Mouse (Mus musculus): ENCODE results near the gene Zbtb14. TPM values are rescaled to one million over a fixed set of nuclear protein-coding genes. Genes with fewer than 3 reads are reported as not detected.

Gene Zbtb14
- 24.9 and 26.5 TPM in 2 replicates for polyA plus RNA-seq (2015; fragmentation: Nextera tagmentation; extraction: Ambion mirVana)

DNA sequence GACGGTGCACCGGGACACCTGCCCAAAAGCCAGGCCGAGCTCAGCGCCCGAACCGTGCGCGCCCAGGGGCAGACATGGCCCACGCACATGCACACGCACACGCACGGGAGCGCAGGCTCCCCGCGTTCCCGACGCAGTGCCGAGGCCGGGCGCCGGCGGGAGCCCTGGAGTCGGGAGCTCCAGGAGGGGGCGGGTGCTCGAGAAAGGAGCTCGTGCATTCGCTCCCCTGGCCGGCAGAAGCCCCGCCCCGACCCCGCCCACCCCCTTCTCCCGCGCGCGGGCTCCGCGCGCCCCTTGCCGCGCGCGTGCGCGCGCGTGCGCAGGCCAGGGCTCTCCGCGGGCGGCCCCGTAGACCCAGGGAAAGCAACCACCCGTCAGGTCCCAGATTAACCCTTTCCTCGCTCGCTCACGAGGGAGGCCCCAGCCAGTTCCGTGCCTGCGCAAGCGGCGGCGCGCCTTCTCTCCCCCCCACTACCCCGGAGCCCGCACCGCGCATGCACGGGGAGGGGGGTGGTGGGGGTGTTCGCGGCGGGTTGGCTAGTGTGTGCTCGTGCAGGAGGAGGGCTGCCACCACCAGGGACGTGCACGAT is at the start of gene Zbtb14:
Zbtb14 (plus strand) TSS at position 540 of the 590 bp plus-strand sequence.
- Histone ChIP-seq H3K4me3 (replicated peaks) (peak within 1 kb of the TSS; percentile 81), H3K36me3 (peaks cover 7% of the 10 kb centered on the region), H3K4me2 (peak within 1 kb of the TSS; percentile 92), H3K9me3 (replicated peaks) (no peaks in the 10 kb centered on the region), H3K9ac (replicated peaks) (peak within 1 kb of the TSS; percentile 86), H3K27ac (replicated peaks) (peak within 1 kb of the TSS; percentile 100), H3K4me1 (peaks cover 20% of the 10 kb centered on the region), H3K27me3 (replicated peaks) (no peaks in the 10 kb centered on the region)
- ATAC-seq (ENCODE audit: low FRiP score): peak; percentile 89
- WGBS: under 1% methylated on average over 38 of the region's 72 CpGs

- H3K4me2 ChIP-seq: no peak overlapping the region
- H3K9me3 ChIP-seq (replicated peaks): no peaks in the 10 kb centered on the region
- no peaks in the 10 kb centered on the region for H3K27me3 ChIP-seq (replicated peaks)
- H3K4me3 ChIP-seq (replicated peaks): no peak overlapping the region
- H3K36me3 ChIP-seq: no peaks in the 10 kb centered on the region
- no peaks in the 10 kb centered on the region for H3K4me1 ChIP-seq
- 81% methylated on average over 7 of the region's 7 CpGs for WGBS
- no peak overlapping the region for H3K27ac ChIP-seq (replicated peaks)
- no peak for ATAC-seq (ENCODE audit: low FRiP score)
- no peak overlapping the region for H3K9ac ChIP-seq (replicated peaks)
Measured at GRCm38 (mm10) chr17:69346056-69346455, 36.8 kb upstream of the Zbtb14 start.

GRCm38 (mm10) chr17:69349014-69349531 is 33.8 kb upstream of the Zbtb14 start:
- H3K27ac ChIP-seq (replicated peaks): no peak overlapping the region
- H3K4me3 ChIP-seq (replicated peaks): no peak overlapping the region
- H3K27me3 ChIP-seq (replicated peaks): no peaks in the 10 kb centered on the region
- WGBS: 26% methylated on average over 8 of the region's 8 CpGs
- H3K9ac ChIP-seq (replicated peaks): no peak overlapping the region
- ATAC-seq (ENCODE audit: low FRiP score): 0 out of 2 replicates have a peak, but pooled peaks have one; percentile 35
- peak overlapping the region; percentile 32 for H3K4me2 ChIP-seq
- no peaks in the 10 kb centered on the region for H3K36me3 ChIP-seq
- H3K4me1 ChIP-seq: no peaks in the 10 kb centered on the region
- no peaks in the 10 kb centered on the region for H3K9me3 ChIP-seq (replicated peaks)

DNA sequence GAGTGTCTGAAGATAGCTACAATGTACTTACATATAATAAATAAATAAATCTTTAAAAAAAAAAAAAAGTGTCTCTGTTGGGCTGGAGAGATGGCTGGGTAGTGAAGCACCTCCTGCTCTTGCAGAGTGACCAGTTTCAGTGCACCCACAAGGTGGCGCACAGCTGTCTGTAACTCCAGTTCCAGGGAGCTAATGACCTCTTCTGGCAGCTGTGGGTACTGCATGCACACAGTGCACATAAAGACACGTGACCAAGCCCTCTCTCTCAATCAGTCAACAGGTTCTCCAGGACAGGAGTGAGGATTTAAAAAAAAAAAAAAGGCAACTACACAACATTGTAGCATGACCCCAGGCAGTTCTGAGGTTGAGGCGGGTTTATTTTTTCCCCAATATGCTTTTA is 17.8 kb upstream of the Zbtb14 start:
- WGBS: 88% methylated on average over 3 of the region's 3 CpGs
- Histone ChIP-seq H3K4me1 (no peaks in the 10 kb centered on the region), H3K36me3 (no peaks in the 10 kb centered on the region), H3K9ac (replicated peaks) (no peak overlapping the region), H3K27me3 (replicated peaks) (no peaks in the 10 kb centered on the region), H3K27ac (replicated peaks) (no peak overlapping the region), H3K4me3 (replicated peaks) (no peak overlapping the region), H3K9me3 (replicated peaks) (no peaks in the 10 kb centered on the region), H3K4me2 (no peak overlapping the region)
- ATAC-seq (ENCODE audit: low FRiP score): no peak

DNA sequence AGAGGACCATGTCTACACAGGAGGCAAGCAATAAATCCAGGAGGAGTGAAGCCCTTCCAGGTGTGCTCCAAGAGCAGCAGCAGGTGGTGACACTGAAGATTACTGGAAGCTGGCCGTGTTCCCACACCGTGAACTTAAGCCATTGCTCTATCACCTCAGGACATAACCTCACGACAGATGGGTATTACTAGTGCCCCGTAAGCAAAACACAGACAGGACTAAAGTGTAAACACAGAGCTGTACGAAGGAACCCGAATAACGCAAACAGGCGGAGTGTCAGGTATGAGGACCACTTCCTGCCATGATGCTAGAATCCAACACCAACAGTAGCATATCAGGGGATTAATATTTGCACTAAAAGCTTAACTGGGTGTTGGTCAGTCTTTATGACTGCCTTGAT is 2.0 kb upstream of the Zbtb14 start:
- no peaks in the 10 kb centered on the region for H3K27me3 ChIP-seq (replicated peaks)
- H3K27ac ChIP-seq (replicated peaks): no peak overlapping the region
- H3K9me3 ChIP-seq (replicated peaks): no peaks in the 10 kb centered on the region
- H3K4me3 ChIP-seq (replicated peaks): no peak overlapping the region
- H3K4me2 ChIP-seq: no peak overlapping the region
- peaks cover 20% of the 10 kb centered on the region for H3K4me1 ChIP-seq
- ATAC-seq (ENCODE audit: low FRiP score): no peak
- 95% methylated on average over 8 of the region's 8 CpGs for WGBS
- no peak overlapping the region for H3K9ac ChIP-seq (replicated peaks)
- H3K36me3 ChIP-seq: no peaks in the 10 kb centered on the region

- H3K36me3 ChIP-seq: peaks cover 15% of the 10 kb centered on the region
- peak; percentile 83 for ATAC-seq (ENCODE audit: low FRiP score)
- no peaks in the 10 kb centered on the region for H3K9me3 ChIP-seq (replicated peaks)
- peak overlapping the region; percentile 92 for H3K4me2 ChIP-seq
- under 1% methylated on average over 72 of the region's 128 CpGs for WGBS
- no peaks in the 10 kb centered on the region for H3K27me3 ChIP-seq (replicated peaks)
- peak overlapping the region; percentile 86 for H3K9ac ChIP-seq (replicated peaks)
- H3K27ac ChIP-seq (replicated peaks): peak overlapping the region; percentile 100
- H3K4me1 ChIP-seq: peaks cover 20% of the 10 kb centered on the region
- H3K4me3 ChIP-seq (replicated peaks): peak overlapping the region; percentile 81
Measured at GRCm38 (mm10) chr17:69383201-69383940, 521 bp downstream of the Zbtb14 start.

DNA sequence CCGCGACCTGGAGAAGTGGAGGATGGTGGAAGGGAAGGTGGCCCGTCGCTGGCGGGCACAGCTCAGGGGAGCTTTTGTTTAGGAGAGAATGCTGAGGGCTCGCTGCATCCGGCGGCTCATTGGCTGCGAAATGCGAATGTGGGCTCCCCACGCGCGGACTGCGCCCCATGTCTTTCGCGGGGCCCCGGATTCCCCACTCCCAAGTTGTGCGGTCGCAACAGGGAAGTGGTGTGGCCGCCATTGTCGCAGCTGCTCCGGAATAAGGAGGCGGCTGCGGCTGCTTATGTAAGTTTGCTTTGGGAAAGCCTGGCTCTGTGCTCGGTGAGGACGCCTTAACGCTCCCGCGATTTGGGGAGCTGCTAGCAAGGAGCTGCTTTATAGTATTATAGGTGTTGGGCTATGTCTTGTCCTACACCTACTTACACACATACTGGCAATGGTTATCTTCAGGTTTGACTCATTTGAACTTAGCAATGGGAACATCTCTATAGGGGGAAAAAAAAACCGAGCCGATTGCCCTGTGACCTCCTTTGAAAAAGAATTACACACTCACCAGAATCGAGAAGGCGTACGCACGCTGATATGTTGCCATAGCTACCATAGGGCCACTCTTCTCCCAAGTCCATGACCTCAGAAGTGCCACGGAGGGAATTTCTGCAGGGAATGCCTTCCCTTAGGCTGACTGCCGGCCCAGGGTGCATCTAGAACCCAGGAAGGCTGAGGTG is 1.3 kb downstream of the Zbtb14 start:
- Histone ChIP-seq H3K4me1 (peaks cover 20% of the 10 kb centered on the region), H3K27ac (replicated peaks) (peak overlapping the region; percentile 100), H3K4me2 (peak overlapping the region; percentile 92), H3K4me3 (replicated peaks) (peak overlapping the region; percentile 81), H3K9ac (replicated peaks) (peak overlapping the region; percentile 86), H3K27me3 (replicated peaks) (no peaks in the 10 kb centered on the region), H3K36me3 (peaks cover 15% of the 10 kb centered on the region), H3K9me3 (replicated peaks) (no peaks in the 10 kb centered on the region)
- peak; percentile 30 for ATAC-seq (ENCODE audit: low FRiP score)
- WGBS: under 1% methylated on average over 37 of the region's 37 CpGs

- Histone ChIP-seq H3K36me3 (peaks cover 3% of the 10 kb centered on the region; the same call in 1 of the 2 replicates), H3K9me3 (replicated peaks) (no peaks in the 10 kb centered on the region), H3K4me2 (no peak overlapping the region), H3K9ac (replicated peaks) (no peak overlapping the region), H3K27me3 (replicated peaks) (0 out of 2 replicates have a peak, but pooled peaks cover 3% of the 10 kb centered on the region), H3K27ac (replicated peaks) (no peak overlapping the region), H3K4me1 (no peaks in the 10 kb centered on the region), H3K4me3 (replicated peaks) (no peak overlapping the region)
- WGBS: 54% methylated on average over 15 of the region's 16 CpGs
- no peak for ATAC-seq (ENCODE audit: low FRiP score)
Measured at GRCm38 (mm10) chr17:69396147-69397033, 13.5 kb downstream of the Zbtb14 start.

- 84% methylated on average over 5 of the region's 5 CpGs for WGBS
- no peaks in the 10 kb centered on the region for H3K9me3 ChIP-seq (replicated peaks)
- no peak for ATAC-seq (ENCODE audit: low FRiP score)
- no peak overlapping the region for H3K4me3 ChIP-seq (replicated peaks)
- no peak overlapping the region for H3K9ac ChIP-seq (replicated peaks)
- H3K27me3 ChIP-seq (replicated peaks): 0 out of 2 replicates have a peak, but pooled peaks cover 3% of the 10 kb centered on the region
- no peaks in the 10 kb centered on the region for H3K36me3 ChIP-seq
- H3K4me2 ChIP-seq: no peak overlapping the region
- H3K4me1 ChIP-seq: no peaks in the 10 kb centered on the region
- H3K27ac ChIP-seq (replicated peaks): no peak overlapping the region
Measured at GRCm38 (mm10) chr17:69397163-69397562, 14.3 kb downstream of the Zbtb14 start.

DNA sequence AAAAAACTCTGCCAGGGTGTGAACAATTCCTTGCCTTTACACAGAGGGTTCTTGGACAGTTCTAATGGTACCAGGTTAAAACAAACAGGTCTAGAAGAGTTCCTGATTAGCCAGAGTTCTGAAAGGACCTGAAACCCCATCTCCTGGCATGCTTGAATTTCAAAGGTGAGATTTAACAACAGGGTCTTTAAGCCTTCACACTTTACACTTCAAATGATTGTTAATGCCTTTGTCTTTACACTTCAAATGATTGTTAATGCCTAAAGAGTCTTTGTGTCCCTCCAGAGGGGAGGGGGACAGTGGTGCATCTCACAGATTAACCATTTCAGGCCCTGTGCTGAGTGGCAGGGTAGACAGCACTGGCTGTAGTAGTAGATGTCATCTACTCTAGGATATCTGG is 15.2 kb downstream of the Zbtb14 start:
- no peaks in the 10 kb centered on the region for H3K36me3 ChIP-seq
- H3K27ac ChIP-seq (replicated peaks): no peak overlapping the region
- H3K4me1 ChIP-seq: no peaks in the 10 kb centered on the region
- H3K27me3 ChIP-seq (replicated peaks): 0 out of 2 replicates have a peak, but pooled peaks cover 3% of the 10 kb centered on the region
- no peak overlapping the region for H3K4me2 ChIP-seq
- H3K9me3 ChIP-seq (replicated peaks): no peaks in the 10 kb centered on the region
- H3K9ac ChIP-seq (replicated peaks): no peak overlapping the region
- ATAC-seq (ENCODE audit: low FRiP score): no peak
- no peak overlapping the region for H3K4me3 ChIP-seq (replicated peaks)

GRCm38 (mm10) chr17:69401146-69401545 is 18.3 kb downstream of the Zbtb14 start:
- no peaks in the 10 kb centered on the region for H3K9me3 ChIP-seq (replicated peaks)
- ATAC-seq (ENCODE audit: low FRiP score): no peak
- H3K27me3 ChIP-seq (replicated peaks): 0 out of 2 replicates have a peak, but pooled peaks cover 3% of the 10 kb centered on the region
- H3K4me3 ChIP-seq (replicated peaks): no peak overlapping the region
- no peak overlapping the region for H3K4me2 ChIP-seq
- no peaks in the 10 kb centered on the region for H3K36me3 ChIP-seq
- H3K9ac ChIP-seq (replicated peaks): no peak overlapping the region
- 81% methylated on average over 2 of the region's 2 CpGs for WGBS
- no peak overlapping the region for H3K27ac ChIP-seq (replicated peaks)
- no peaks in the 10 kb centered on the region for H3K4me1 ChIP-seq
